Mouse (Mus musculus) thymus, adult 2 months (tissue): Measurements from ENCODE around the gene Lyrm9. TPM values are rescaled to one million over a fixed set of nuclear protein-coding genes. Genes with fewer than 3 reads are reported as not detected.
A peak's percentile ranks its signal among the peaks of the same experiment; 100 is the strongest.

Experiments used
- DNase-seq: peaks from one replicate; pipeline ENCODE4 v3.0.0; 2021
- H3K27ac ChIP-seq: fragments of 200-500 bp; 2 replicates; pipeline ENCODE4 v1.5.1; 2012; ENCODE audit warnings: low read length, control low read depth; ENCODE audit not compliant: control insufficient read depth, insufficient read depth
- H3K27me3 ChIP-seq: fragments of 200-500 bp; 2 replicates; pipeline ENCODE4 v1.6.1; 2012; ENCODE audit warnings: mild to moderate bottlenecking, low read length, moderate library complexity, mixed read lengths; ENCODE audit not compliant: control insufficient read depth, insufficient read depth
- H3K36me3 ChIP-seq: fragments of 200-500 bp; 2 replicates; pipeline ENCODE4 v1.6.1; 2012; ENCODE audit warnings: mild to moderate bottlenecking, low read length, moderate library complexity; ENCODE audit not compliant: control insufficient read depth, insufficient read depth
- H3K4me1 ChIP-seq: fragments of 200-500 bp; replicated peaks from 2 replicates; pipeline ENCODE4 v1.6.1; 2012; ENCODE audit warnings: low read length; ENCODE audit not compliant: control insufficient read depth, insufficient read depth
- H3K4me3 ChIP-seq: fragments of 200-500 bp; 2 replicates; pipeline ENCODE4 v1.5.1; 2012; ENCODE audit warnings: mild to moderate bottlenecking, low read length, control low read depth, moderate library complexity; ENCODE audit not compliant: control insufficient read depth, insufficient read depth
- CTCF ChIP-seq: fragments of 200-500 bp; IDR thresholded peaks from 2 replicates; pipeline ENCODE4 v1.5.1; 2012; ENCODE audit warnings: mild to moderate bottlenecking, control low read depth, low read length, moderate library complexity, borderline replicate concordance; ENCODE audit not compliant: control insufficient read depth, poor library complexity, insufficient read depth; ENCODE audit errors: extremely low read depth
- POLR2A ChIP-seq: fragments of 200-500 bp; IDR thresholded peaks from 2 replicates; pipeline ENCODE4 v1.6.1; 2012; ENCODE audit warnings: mild to moderate bottlenecking, low read length, control low read depth, moderate library complexity; ENCODE audit not compliant: control insufficient read depth, poor library complexity, insufficient read depth; ENCODE audit errors: extremely low read depth
- WGBS: fragments of 180-500 bp; shearing (Covaris S2); methylation state at CpG from one replicate; pipeline ENCODE4 v1.1.7; 2018; 5-methylcytosine and 5-hydroxymethylcytosine counted together
- polyA plus RNA-seq: library from polyadenylated mRNA; depleted of rRNA; stranded (reverse); fragments of >200 nt; gene quantifications from 2 replicates; pipeline ENCODE4 v1.2.3, GENCODE M21; 2012; rRNA removed

The Lyrm9 gene
- 20.7 and 28.1 TPM in 2 replicates for polyA plus RNA-seq

GRCm38 (mm10) chr11:78826442-78827013 lies at the start of gene Lyrm9:
Lyrm9 (plus strand) TSS chr11:78826584.
- Histone ChIP-seq H3K27ac (peak within 1 kb of the TSS; percentile 10; the same call in 1 of the 2 replicates), H3K4me3 (peak within 1 kb of the TSS; percentile 55), H3K27me3 (no peaks in the 10 kb centered on the region), H3K4me1 (peaks cover 11% of the 10 kb centered on the region), H3K36me3 (no peaks in the 10 kb centered on the region)
- TF ChIP-seq POLR2A (0 out of 2 replicates have a peak, but pooled peaks have one; percentile 41), CTCF (peak; percentile 99)
- under 1% methylated on average over 50 of the region's 51 CpGs for WGBS
- DNase-seq = peak; percentile 97

- TF ChIP-seq POLR2A (no peak), CTCF (no peak)
- peaks cover 16% of the 10 kb centered on the region for H3K4me1 ChIP-seq
- no peaks in the 10 kb centered on the region for H3K36me3 ChIP-seq
- H3K4me3 ChIP-seq = no peak overlapping the region
- WGBS = 94% methylated on average over 10 of the region's 10 CpGs
- H3K27ac ChIP-seq = no peak overlapping the region
- DNase-seq = no peak
- H3K27me3 ChIP-seq = no peaks in the 10 kb centered on the region
Measured at GRCm38 (mm10) chr11:78777851-78778680, 48.3 kb upstream of the Lyrm9 start.

- H3K4me1 ChIP-seq = peaks cover 16% of the 10 kb centered on the region
- no peak for DNase-seq
- no peaks in the 10 kb centered on the region for H3K27me3 ChIP-seq
- no peaks in the 10 kb centered on the region for H3K36me3 ChIP-seq
- H3K27ac ChIP-seq = peak overlapping the region; percentile 18; the same call in 1 of the 2 replicates
- 51% methylated on average over 3 of the region's 3 CpGs for WGBS
- TF ChIP-seq POLR2A (no peak), CTCF (no peak)
- no peak overlapping the region for H3K4me3 ChIP-seq
Measured at GRCm38 (mm10) chr11:78780002-78780401, 46.4 kb upstream of the Lyrm9 start.

- Histone ChIP-seq H3K27me3 (no peaks in the 10 kb centered on the region), H3K27ac (peak overlapping the region; percentile 18; the same call in 1 of the 2 replicates), H3K4me1 (peaks cover 16% of the 10 kb centered on the region), H3K36me3 (no peaks in the 10 kb centered on the region), H3K4me3 (no peak overlapping the region)
- WGBS = 47% methylated on average over 3 of the region's 3 CpGs
- DNase-seq = no peak
- TF ChIP-seq CTCF = no peak
- TF ChIP-seq POLR2A = no peak
Measured at GRCm38 (mm10) chr11:78780571-78780970, 45.8 kb upstream of the Lyrm9 start.

- DNase-seq = peak; percentile 21
- H3K4me3 ChIP-seq = no peak overlapping the region
- no peaks in the 10 kb centered on the region for H3K36me3 ChIP-seq
- 62% methylated on average over 5 of the region's 5 CpGs for WGBS
- H3K27ac ChIP-seq = no peak overlapping the region
- peaks cover 16% of the 10 kb centered on the region for H3K4me1 ChIP-seq
- no peaks in the 10 kb centered on the region for H3K27me3 ChIP-seq
- no peak for TF ChIP-seq POLR2A
- TF ChIP-seq CTCF = no peak
Measured at GRCm38 (mm10) chr11:78782326-78782725, 44.1 kb upstream of the Lyrm9 start.

- WGBS = 94% methylated on average over 9 of the region's 9 CpGs
- H3K36me3 ChIP-seq = no peaks in the 10 kb centered on the region
- H3K4me3 ChIP-seq = no peak overlapping the region
- no peak for DNase-seq
- no peak overlapping the region for H3K27ac ChIP-seq
- no peaks in the 10 kb centered on the region for H3K27me3 ChIP-seq
- TF ChIP-seq POLR2A = no peak
- TF ChIP-seq CTCF = no peak
- H3K4me1 ChIP-seq = peaks cover 16% of the 10 kb centered on the region
Measured at GRCm38 (mm10) chr11:78782791-78783347, 43.5 kb upstream of the Lyrm9 start.
